Mouse (Mus musculus) limb, embryonic 11.5 days (tissue): ENCODE results near the gene Kctd13. TPM values are rescaled to one million over a fixed set of nuclear protein-coding genes. Genes with fewer than 3 reads are reported as not detected.

Experiments used
- ATAC-seq: fragments of 200-750 bp; cut with Nextera tagmentation; 2 replicates; pipeline ENCODE4 v1.8.0; 2017; ENCODE audit warnings: low read depth; ENCODE audit not compliant: insufficient number of reproducible peaks, low FRiP score, low TSS enrichment
- DNase-seq: peaks from one replicate; pipeline ENCODE4 v3.0.0-alpha.2; 2015; ENCODE audit warnings: low spot score
- H3K27ac ChIP-seq: fragments of 300-500 bp; sonication (generic); replicated peaks from 2 replicates; pipeline ENCODE4 v1.5.1; 2014; ENCODE audit warnings: low read depth, mild to moderate bottlenecking, low read length
- H3K27me3 ChIP-seq: fragments of 300-500 bp; sonication (generic); 2 replicates; pipeline ENCODE4 v1.6.1; 2014; ENCODE audit warnings: mild to moderate bottlenecking, low read length, mixed read lengths; ENCODE audit not compliant: control insufficient read depth, insufficient read depth
- H3K36me3 ChIP-seq: fragments of 300-500 bp; sonication (generic); 2 replicates; pipeline ENCODE4 v1.6.1; 2014; ENCODE audit warnings: mild to moderate bottlenecking, low read length, moderate library complexity, mixed read lengths; ENCODE audit not compliant: control insufficient read depth, insufficient read depth
- H3K4me1 ChIP-seq: fragments of 300-500 bp; sonication (generic); 2 replicates; pipeline ENCODE4 v1.6.1; 2014; ENCODE audit warnings: low read length, mixed read lengths; ENCODE audit not compliant: control insufficient read depth, insufficient read depth
- H3K4me2 ChIP-seq: fragments of 300-500 bp; sonication (generic); 2 replicates; pipeline ENCODE4 v1.6.1; 2014; ENCODE audit warnings: low read depth, mild to moderate bottlenecking, moderate library complexity; ENCODE audit not compliant: severe bottlenecking
- H3K4me3 ChIP-seq: fragments of 300-500 bp; sonication (generic); 2 replicates; pipeline ENCODE4 v1.5.1; 2014; ENCODE audit warnings: low read depth, low read length
- H3K9ac ChIP-seq: fragments of 300-500 bp; sonication (generic); 2 replicates; pipeline ENCODE4 v1.6.1; 2014; ENCODE audit warnings: mild to moderate bottlenecking, low read length
- H3K9me3 ChIP-seq: fragments of 300-500 bp; sonication (generic); 2 replicates; pipeline ENCODE4 v1.6.1; 2016; ENCODE audit warnings: low read length; ENCODE audit not compliant: control insufficient read depth
- WGBS: fragments of 180-500 bp; shearing (Covaris S2); extraction: QIAGEN DNeasy Blood & Tissue Kit; methylation state at CpG from one replicate; pipeline ENCODE4 v1.1.7; 2014; 5-methylcytosine and 5-hydroxymethylcytosine counted together
- polyA plus RNA-seq: library from polyadenylated mRNA; unstranded; fragments of >200 nt; fragmentation: Nextera tagmentation; extraction: Ambion mirVana; gene quantifications from 2 replicates; pipeline ENCODE4 v1.2.1, GENCODE M21; 2014

Kctd13 gene
- polyA plus RNA-seq, 1 experiment from 2014 or later, result 17.5 TPM

- WGBS, result 93% methylated on average over 4 of the region's 4 CpGs
- no peaks in the 10 kb centered on the region for H3K9me3 ChIP-seq
- H3K27ac ChIP-seq, result no peak overlapping the region
- H3K36me3 ChIP-seq, result no peaks in the 10 kb centered on the region
- H3K4me1 ChIP-seq, result no peaks in the 10 kb centered on the region
- peaks cover 14% of the 10 kb centered on the region for H3K27me3 ChIP-seq
- ATAC-seq, result no peak
- H3K9ac ChIP-seq, result no peak overlapping the region
- no peak for DNase-seq
- H3K4me3 ChIP-seq, result no peak overlapping the region
- no peak overlapping the region for H3K4me2 ChIP-seq
These were observed 33.3 kb downstream of the Kctd13 start for GRCm38 (mm10) chr7:126961965-126962364.

- H3K9me3 ChIP-seq, result no peaks in the 10 kb centered on the region
- peaks cover 14% of the 10 kb centered on the region for H3K27me3 ChIP-seq
- H3K4me2 ChIP-seq, result peak overlapping the region; percentile 10; the same call in 1 of the 2 replicates
- WGBS, result 24% methylated on average over 19 of the region's 19 CpGs
- no peak overlapping the region for H3K27ac ChIP-seq
- no peaks in the 10 kb centered on the region for H3K36me3 ChIP-seq
- no peak overlapping the region for H3K4me3 ChIP-seq
- DNase-seq, result peak; percentile 72
- H3K4me1 ChIP-seq, result no peaks in the 10 kb centered on the region
- no peak overlapping the region for H3K9ac ChIP-seq
- no peak for ATAC-seq
These were observed 35.0 kb downstream of the Kctd13 start for GRCm38 (mm10) chr7:126963548-126964286.

- no peak for DNase-seq
- Histone ChIP-seq H3K27me3 (peaks cover 14% of the 10 kb centered on the region), H3K4me1 (no peaks in the 10 kb centered on the region), H3K4me3 (no peak overlapping the region), H3K9ac (no peak overlapping the region), H3K36me3 (no peaks in the 10 kb centered on the region), H3K9me3 (no peaks in the 10 kb centered on the region), H3K4me2 (no peak overlapping the region), H3K27ac (no peak overlapping the region)
- 79% methylated on average over 3 of the region's 3 CpGs for WGBS
- no peak for ATAC-seq
These were observed 36.9 kb downstream of the Kctd13 start for GRCm38 (mm10) chr7:126965568-126965967.

GRCm38 (mm10) chr7:126967361-126967760 is 38.7 kb downstream of the Kctd13 start:
- H3K9ac ChIP-seq, result no peak overlapping the region

GRCm38 (mm10) chr7:126975493-126975892 is 46.8 kb downstream of the Kctd13 start:
- H3K27ac ChIP-seq, result no peak overlapping the region
- DNase-seq (no peak), ATAC-seq (0 out of 2 replicates have a peak, but pooled peaks have one; percentile 4)
- no peaks in the 10 kb centered on the region for H3K9me3 ChIP-seq
- H3K4me3 ChIP-seq, result peak overlapping the region; percentile 100; the same call in 1 of the 2 replicates
- H3K9ac ChIP-seq, result peak overlapping the region; percentile 99; the same call in 1 of the 2 replicates
- no peaks in the 10 kb centered on the region for H3K27me3 ChIP-seq
- H3K4me1 ChIP-seq, result no peaks in the 10 kb centered on the region; the same call in 1 of the 2 replicates
- WGBS, result 11% methylated on average over 8 of the region's 8 CpGs
- H3K4me2 ChIP-seq, result peak overlapping the region; percentile 82; the same call in 1 of the 2 replicates
- peaks cover 17% of the 10 kb centered on the region; the same call in 1 of the 2 replicates for H3K36me3 ChIP-seq

More at GRCm38 (mm10) chr7:126967361-126967760, 38.7 kb downstream of the Kctd13 start:
- Histone ChIP-seq H3K36me3 (no peaks in the 10 kb centered on the region), H3K4me3 (no peak overlapping the region), H3K4me1 (no peaks in the 10 kb centered on the region), H3K27me3 (peaks cover 13% of the 10 kb centered on the region), H3K9me3 (no peaks in the 10 kb centered on the region), H3K4me2 (no peak overlapping the region), H3K27ac (no peak overlapping the region)
- WGBS, result 63% methylated on average over 6 of the region's 6 CpGs
- no peak for DNase-seq
- ATAC-seq, result no peak

- H3K9ac ChIP-seq, result peak within 1 kb of the TSS; percentile 99
- no peak for ATAC-seq
- H3K36me3 ChIP-seq, result peaks cover 17% of the 10 kb centered on the region; the same call in 1 of the 2 replicates
- H3K4me1 ChIP-seq, result no peaks in the 10 kb centered on the region; the same call in 1 of the 2 replicates
- peak within 1 kb of the TSS; percentile 90 for H3K27ac ChIP-seq
- no peak for DNase-seq
- peak within 1 kb of the TSS; percentile 100 for H3K4me3 ChIP-seq
- 0% methylated on average over 1 of the region's 1 CpGs for WGBS
- peak within 1 kb of the TSS; percentile 82 for H3K4me2 ChIP-seq
- H3K9me3 ChIP-seq, result no peaks in the 10 kb centered on the region
- H3K27me3 ChIP-seq, result no peaks in the 10 kb centered on the region
These were observed 47.0 kb downstream of the Kctd13 start, which contains the start of gene Cdipt for GRCm38 (mm10) chr7:126975893-126975949. Cdipt (plus strand) TSS chr7:126975914.

GRCm38 (mm10) chr7:126975950-126976866 is 47.5 kb downstream of the Kctd13 start, which contains the start of gene Cdiptos:
Cdiptos (minus strand) TSS chr7:126976098.
- Histone ChIP-seq H3K27me3 (no peaks in the 10 kb centered on the region), H3K36me3 (peaks cover 17% of the 10 kb centered on the region; the same call in 1 of the 2 replicates), H3K4me1 (no peaks in the 10 kb centered on the region; the same call in 1 of the 2 replicates), H3K4me2 (peak within 1 kb of the TSS; percentile 82), H3K4me3 (peak within 1 kb of the TSS; percentile 100), H3K9me3 (no peaks in the 10 kb centered on the region), H3K9ac (peak within 1 kb of the TSS; percentile 99), H3K27ac (peak within 1 kb of the TSS; percentile 90)
- WGBS, result under 1% methylated on average over 54 of the region's 55 CpGs
- peak; percentile 99 for DNase-seq
- ATAC-seq, result peak; percentile 92

- H3K4me2 ChIP-seq, result peak overlapping the region; percentile 82
- no peaks in the 10 kb centered on the region for H3K27me3 ChIP-seq
- ATAC-seq, result 0 out of 2 replicates have a peak, but pooled peaks have one; percentile 4
- no peak overlapping the region for H3K27ac ChIP-seq
- H3K4me3 ChIP-seq, result peak overlapping the region; percentile 100
- no peaks in the 10 kb centered on the region; the same call in 1 of the 2 replicates for H3K4me1 ChIP-seq
- peaks cover 17% of the 10 kb centered on the region; the same call in 1 of the 2 replicates for H3K36me3 ChIP-seq
- peak; percentile 23 for DNase-seq
- H3K9me3 ChIP-seq, result no peaks in the 10 kb centered on the region
- H3K9ac ChIP-seq, result peak overlapping the region; percentile 99
- WGBS, result 26% methylated on average over 14 of the region's 14 CpGs
These were observed 48.3 kb downstream of the Kctd13 start for GRCm38 (mm10) chr7:126976878-126977459.
